Mouse (Mus musculus) heart, adult 10 weeks (tissue): ENCODE data around the gene Zfp787. TPM values are rescaled to one million over a fixed set of nuclear protein-coding genes. Genes with fewer than 3 reads are reported as not detected.

Source experiments
- polyA plus RNA-seq: library from polyadenylated mRNA; stranded (reverse); fragments of 350-450 nt; fragmentation: Illumina TruSeq; extraction: RNeasy Lipid Tissue Mini Kit (QIAGEN cat#74804); gene quantifications from one replicate; pipeline ENCODE4 v1.2.3, GENCODE M21; 2014; ENCODE audit warnings: low read depth, low replicate concordance

Zfp787 gene
- polyA plus RNA-seq = 27.4 TPM

GRCm38 (mm10) chr7:6155901-6156411 is at the start of gene Zfp787:
Gene Zfp787, minus strand, starts transcription at chr7:6155997.

DNA sequence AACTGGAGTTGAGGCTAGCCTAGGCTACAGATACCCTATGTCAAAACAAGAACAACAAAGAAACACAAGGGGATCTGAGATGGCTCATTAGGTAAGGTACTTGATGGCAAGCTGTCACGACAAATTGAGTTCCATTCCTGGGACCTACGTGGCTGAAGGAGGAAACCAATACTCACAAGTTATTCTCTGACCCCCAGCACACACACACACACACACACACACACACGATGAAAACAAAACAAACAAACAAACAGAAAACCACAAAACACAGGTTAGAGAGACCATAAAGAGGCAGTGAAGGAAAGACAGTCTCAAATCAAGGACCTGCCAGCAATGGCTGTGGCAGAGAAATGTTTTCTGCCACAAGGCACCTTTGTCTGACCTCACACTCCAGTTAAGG is 41.0 kb upstream of the Zfp787 start, which contains the start of gene Galp:
TSS of gene Galp (plus strand) at position 301 of the 400 bp plus-strand sequence.

DNA sequence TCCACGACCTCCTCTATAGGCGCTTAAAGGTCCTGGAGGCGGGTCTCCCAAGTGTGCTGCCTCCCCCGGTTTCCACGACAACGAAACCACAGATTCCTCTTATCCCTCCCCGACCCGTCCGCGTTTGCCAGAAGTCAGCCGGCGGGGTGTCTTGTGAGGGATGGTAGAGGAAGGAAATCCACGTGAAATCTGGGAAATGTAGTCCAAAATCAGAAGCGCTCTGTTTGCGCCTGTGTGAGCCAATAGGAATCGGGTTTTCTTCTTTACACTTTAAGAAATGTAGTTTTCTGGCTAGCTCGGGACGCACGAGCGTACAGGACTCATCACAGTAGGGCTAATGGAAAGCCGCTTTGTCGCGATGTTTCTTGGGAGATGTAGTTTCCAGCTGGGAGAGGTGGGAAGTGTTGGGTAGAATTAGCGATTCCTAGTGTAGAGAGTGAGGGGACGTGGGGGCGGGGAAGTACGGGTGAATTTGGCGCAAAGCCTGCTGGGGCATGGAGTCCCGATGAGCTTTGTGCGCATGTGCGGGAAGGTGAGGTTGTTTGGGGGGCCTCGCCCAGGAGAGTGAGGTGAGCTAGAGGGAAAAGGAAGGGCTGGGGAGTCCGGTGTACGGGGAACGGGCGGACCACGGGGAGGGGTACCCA is 16.3 kb upstream of the Zfp787 start, which contains the start of gene Zfp444:
TSS of gene Zfp444 (plus strand) at position 221 of the 644 bp plus-strand sequence.

Other genes with a start within 250 kb of the Zfp787 start
- not detected for gene Vmn1r65, start 145.0 kb downstream of the Zfp787 start, polyA plus RNA-seq
- gene Nlrp4c, start 110.8 kb downstream of the Zfp787 start, polyA plus RNA-seq = not detected
- gene Zfp444, start 16.2 kb upstream of the Zfp787 start, polyA plus RNA-seq = 5.7 TPM
- gene Galp, start 41.1 kb upstream of the Zfp787 start, polyA plus RNA-seq = not detected
- gene Zscan5b, start 66.3 kb upstream of the Zfp787 start, polyA plus RNA-seq = not detected
- not detected for gene Epp13, start 96.7 kb upstream of the Zfp787 start, polyA plus RNA-seq
- gene Zfp667, start 130.6 kb upstream of the Zfp787 start, polyA plus RNA-seq = 3.1 TPM
- gene Zfp583, start 175.3 kb upstream of the Zfp787 start, polyA plus RNA-seq = 3.0 TPM
- 0.47 TPM for gene Gm3854, start 187.8 kb upstream of the Zfp787 start, polyA plus RNA-seq
- gene Zfp78, start 207.3 kb upstream of the Zfp787 start, polyA plus RNA-seq = 2.1 TPM
- gene Zfp28, start 227.3 kb upstream of the Zfp787 start, polyA plus RNA-seq = 6.3 TPM
- gene Smim17, start 242.7 kb upstream of the Zfp787 start, polyA plus RNA-seq = not detected